Mouse (Mus musculus) MEL (cell line): ENCODE measurements around the gene Pcp4. TPM values are rescaled to one million over a fixed set of nuclear protein-coding genes. Genes with fewer than 3 reads are reported as not detected.

Experiments used
- DNase-seq: peaks from one replicate; pipeline ENCODE4 v3.0.0; 2011; ENCODE audit warnings: low read depth, low spot score
- H3K27ac ChIP-seq: 2 replicates; pipeline ENCODE4 v1.5.1; 2012; ENCODE audit warnings: low read depth, mild to moderate bottlenecking, control low read depth, low read length, moderate library complexity; ENCODE audit not compliant: control insufficient read depth
- H3K27me3 ChIP-seq, 2 experiments: fragments of 150-350 bp in 1 of 2; sonication (generic) in 1 of 2; 2 replicates each; pipeline ENCODE4 v1.6.1; 2012; ENCODE audit warnings: low read length in 2 of 2, mild to moderate bottlenecking in 2 of 2, improper control_type of control experiment in 1 of 2, moderate library complexity in 1 of 2; ENCODE audit not compliant: insufficient read depth in 2 of 2, control insufficient read depth in 1 of 2
- H3K36me3 ChIP-seq, 2 experiments: 2 replicates each; pipeline ENCODE4 v1.6.1; 2012 to 2014; ENCODE audit warnings: low read length in 2 of 2, improper control_type of control experiment in 1 of 2, inconsistent platforms in 1 of 2, mild to moderate bottlenecking in 1 of 2; ENCODE audit not compliant: insufficient read depth in 2 of 2, control insufficient read depth in 1 of 2
- H3K4me1 ChIP-seq, 2 experiments: fragments of 150-350 bp in 1 of 2; sonication (generic) in 1 of 2; 2 replicates each; pipeline ENCODE4 v1.6.1; 2012; ENCODE audit warnings: low read length in 2 of 2, improper control_type of control experiment in 1 of 2, mild to moderate bottlenecking in 1 of 2; ENCODE audit not compliant: insufficient read depth in 2 of 2, control insufficient read depth in 1 of 2
- H3K4me3 ChIP-seq, 2 experiments: fragments of 150-350 bp in 1 of 2; sonication (generic) in 1 of 2; 2 replicates each; pipeline ENCODE4 v1.5.1; 2012; ENCODE audit warnings: low read depth in 2 of 2, low read length in 2 of 2, mild to moderate bottlenecking in 2 of 2, moderate library complexity in 2 of 2, control low read depth in 1 of 2, improper control_type of control experiment in 1 of 2; ENCODE audit not compliant: control insufficient read depth in 1 of 2, insufficient read depth in 1 of 2
- H3K79me2 ChIP-seq: 2 replicates; pipeline ENCODE4 v1.6.1; 2012; ENCODE audit warnings: mild to moderate bottlenecking, low read length, moderate library complexity; ENCODE audit not compliant: control insufficient read depth, poor library complexity, insufficient read depth
- H3K9ac ChIP-seq: 2 replicates; pipeline ENCODE4 v1.6.1; 2012; ENCODE audit warnings: low read depth, mild to moderate bottlenecking, control low read depth, low read length, moderate library complexity; ENCODE audit not compliant: control insufficient read depth, poor library complexity, severe bottlenecking
- H3K9me3 ChIP-seq: fragments of 150-350 bp; sonication (generic); replicated peaks from 2 replicates; pipeline ENCODE4 v1.6.1; 2012; ENCODE audit warnings: mild to moderate bottlenecking, low read length, improper control_type of control experiment, moderate library complexity; ENCODE audit not compliant: insufficient read depth
- BHLHE40 ChIP-seq: IDR thresholded peaks from 2 replicates; pipeline ENCODE4 v1.6.1; 2012; ENCODE audit warnings: low read depth, mild to moderate bottlenecking, inconsistent platforms, low read length, improper control_type of control experiment, borderline replicate concordance
- CHD1 ChIP-seq: IDR thresholded peaks from 2 replicates; pipeline ENCODE4 v1.6.1; 2012; ENCODE audit warnings: low read depth, mild to moderate bottlenecking, inconsistent platforms, low read length, improper control_type of control experiment
- CHD2 ChIP-seq: IDR thresholded peaks from 2 replicates; pipeline ENCODE4 v1.6.1; 2011; ENCODE audit warnings: low read length, improper control_type of control experiment
- CTCF ChIP-seq, 3 experiments: IDR thresholded peaks in 2 of 3; conservative IDR thresholded peaks in 1 of 3; 2 replicates each; pipeline ENCODE4 v1.5.1; 2011 to 2012; ENCODE audit warnings: low read length in 3 of 3, low read depth in 2 of 3, mild to moderate bottlenecking in 2 of 3, improper control_type of control experiment in 1 of 3, inconsistent platforms in 1 of 3, mixed read lengths in 1 of 3, moderate library complexity in 1 of 3; ENCODE audit not compliant: control insufficient read depth in 1 of 3, insufficient read depth in 1 of 3, poor library complexity in 1 of 3, severe bottlenecking in 1 of 3
- E2F4 ChIP-seq: IDR thresholded peaks from 2 replicates; pipeline ENCODE4 v1.6.1; 2011; ENCODE audit warnings: low read depth, low read length, improper control_type of control experiment, borderline replicate concordance
- ELF1 ChIP-seq: IDR thresholded peaks from 2 replicates; pipeline ENCODE4 v1.6.1; 2014; ENCODE audit warnings: low read depth, mild to moderate bottlenecking, inconsistent platforms, low read length, improper control_type of control experiment, moderate library complexity
- EP300 ChIP-seq, 2 experiments: IDR thresholded peaks; 2 replicates each; pipeline ENCODE4 v1.6.1; 2011; ENCODE audit warnings: improper control_type of control experiment in 2 of 2, low read length in 2 of 2, low read depth in 1 of 2, mild to moderate bottlenecking in 1 of 2
- ETS1 ChIP-seq: IDR thresholded peaks from 2 replicates; pipeline ENCODE4 v1.6.1; 2012; ENCODE audit warnings: low read depth, mild to moderate bottlenecking, inconsistent platforms, low read length, improper control_type of control experiment, moderate library complexity
- GABPA ChIP-seq: IDR thresholded peaks from 2 replicates; pipeline ENCODE4 v1.6.1; 2012; ENCODE audit warnings: low read depth, mild to moderate bottlenecking, inconsistent platforms, low read length, improper control_type of control experiment, moderate library complexity
- GATA1 ChIP-seq: IDR thresholded peaks from 2 replicates; pipeline ENCODE4 v1.6.1; 2011; ENCODE audit warnings: low read depth, low read length, improper control_type of control experiment
- KAT2A ChIP-seq: conservative IDR thresholded peaks from 2 replicates; pipeline ENCODE4 v1.6.1; 2012; ENCODE audit warnings: low read depth, low read length, improper control_type of control experiment, inconsistent platforms
- MAFK ChIP-seq: IDR thresholded peaks from 2 replicates; pipeline ENCODE4 v1.6.1; 2011; ENCODE audit warnings: low read depth, mild to moderate bottlenecking, low read length, improper control_type of control experiment, borderline replicate concordance
- MAZ ChIP-seq: IDR thresholded peaks from 2 replicates; pipeline ENCODE4 v1.6.1; 2012; ENCODE audit warnings: low read depth, mild to moderate bottlenecking, inconsistent platforms, low read length, improper control_type of control experiment
- MEF2A ChIP-seq: IDR thresholded peaks from 2 replicates; pipeline ENCODE4 v1.6.1; 2014; ENCODE audit warnings: low read depth, mild to moderate bottlenecking, inconsistent platforms, low read length, improper control_type of control experiment; ENCODE audit not compliant: poor library complexity, insufficient replicate concordance, severe bottlenecking; ENCODE audit errors: extremely low read depth
- NELFE ChIP-seq: IDR thresholded peaks from 2 replicates; pipeline ENCODE4 v1.6.1; 2011; ENCODE audit warnings: low read depth, low read length, improper control_type of control experiment
- NRF1 ChIP-seq: IDR thresholded peaks from 2 replicates; pipeline ENCODE4 v1.6.1; 2014; ENCODE audit warnings: low read depth, mild to moderate bottlenecking, inconsistent platforms, low read length, improper control_type of control experiment, moderate library complexity; ENCODE audit not compliant: poor library complexity, insufficient read depth, severe bottlenecking
- POLR2A ChIP-seq, 2 experiments: IDR thresholded peaks; 2 replicates each; pipeline ENCODE4 v1.6.1; 2011 to 2012; ENCODE audit warnings: low read length in 2 of 2, mild to moderate bottlenecking in 2 of 2, control low read depth in 1 of 2, improper control_type of control experiment in 1 of 2, low read depth in 1 of 2, moderate library complexity in 1 of 2; ENCODE audit not compliant: control insufficient read depth in 1 of 2, insufficient read depth in 1 of 2, poor library complexity in 1 of 2
- POLR2AphosphoS5 ChIP-seq: IDR thresholded peaks from 2 replicates; pipeline ENCODE4 v1.6.1; 2012; ENCODE audit warnings: low read depth, borderline replicate concordance, mild to moderate bottlenecking, inconsistent platforms, low read length, moderate library complexity, mixed read lengths
- SIN3A ChIP-seq: IDR thresholded peaks from 2 replicates; pipeline ENCODE4 v1.6.1; 2012; ENCODE audit warnings: low read length, improper control_type of control experiment, inconsistent platforms
- SMC3 ChIP-seq: IDR thresholded peaks from 2 replicates; pipeline ENCODE4 v1.6.1; 2011; ENCODE audit warnings: low read depth, low read length, improper control_type of control experiment
- TAL1 ChIP-seq: IDR thresholded peaks from 2 replicates; pipeline ENCODE4 v1.6.1; 2012; ENCODE audit warnings: mild to moderate bottlenecking, inconsistent platforms, low read length, moderate library complexity, mixed read lengths
- TBP ChIP-seq: IDR thresholded peaks from 2 replicates; pipeline ENCODE4 v1.8.0; 2011; ENCODE audit warnings: low read depth, low read length, improper control_type of control experiment
- TCF12 ChIP-seq: IDR thresholded peaks from 2 replicates; pipeline ENCODE4 v1.6.1; 2014; ENCODE audit warnings: low read depth, mild to moderate bottlenecking, inconsistent platforms, low read length, improper control_type of control experiment, moderate library complexity
- UBTF ChIP-seq: IDR thresholded peaks from 2 replicates; pipeline ENCODE4 v1.6.1; 2012; ENCODE audit warnings: low read depth, mild to moderate bottlenecking, inconsistent platforms, low read length, improper control_type of control experiment, moderate library complexity, borderline replicate concordance; ENCODE audit not compliant: insufficient read depth
- USF1 ChIP-seq: IDR thresholded peaks from 2 replicates; pipeline ENCODE4 v1.6.1; 2014; ENCODE audit warnings: low read depth, mild to moderate bottlenecking, inconsistent platforms, low read length, improper control_type of control experiment, moderate library complexity
- USF2 ChIP-seq, 2 experiments: IDR thresholded peaks; 2 replicates each; pipeline ENCODE4 v1.6.1; 2011 to 2012; ENCODE audit warnings: improper control_type of control experiment in 2 of 2, low read length in 2 of 2, borderline replicate concordance in 1 of 2, inconsistent platforms in 1 of 2, low read depth in 1 of 2, mild to moderate bottlenecking in 1 of 2; ENCODE audit not compliant: insufficient read depth in 1 of 2
- ZKSCAN1 ChIP-seq: IDR thresholded peaks from 2 replicates; pipeline ENCODE4 v1.6.1; 2012; ENCODE audit warnings: low read depth, mild to moderate bottlenecking, inconsistent platforms, low read length, improper control_type of control experiment, moderate library complexity
- ZMIZ1 ChIP-seq: IDR thresholded peaks from 2 replicates; pipeline ENCODE4 v1.6.1; 2012; ENCODE audit warnings: low read depth, mild to moderate bottlenecking, inconsistent platforms, low read length, improper control_type of control experiment, moderate library complexity
- ZNF384 ChIP-seq: IDR thresholded peaks from 2 replicates; pipeline ENCODE4 v1.6.1; 2012; ENCODE audit warnings: low read depth, mild to moderate bottlenecking, inconsistent platforms, low read length, improper control_type of control experiment
- polyA plus RNA-seq, 2 experiments: library from polyadenylated mRNA; stranded (reverse) in 1 of 2; unstranded in 1 of 2; fragments of >175 nt in 1 of 2; fragments of >200 nt in 1 of 2; gene quantifications; 2 replicates each; pipeline versions ENCODE4 v1.2.1 to v1.2.4; 2012; ENCODE audit warnings: low replicate concordance in 2 of 2, low read depth in 1 of 2; ENCODE audit not compliant: insufficient read length in 2 of 2, insufficient read depth in 1 of 2, missing spikeins in 1 of 2
- total RNA-seq: library from RNA; depleted of rRNA; stranded (reverse); fragments of 300-350 nt; gene quantifications from 2 replicates; pipeline ENCODE4 v1.2.3, GENCODE M21; 2012

Pcp4 gene
- total and polyA plus RNA-seq, 3 experiments: not detected

DNA sequence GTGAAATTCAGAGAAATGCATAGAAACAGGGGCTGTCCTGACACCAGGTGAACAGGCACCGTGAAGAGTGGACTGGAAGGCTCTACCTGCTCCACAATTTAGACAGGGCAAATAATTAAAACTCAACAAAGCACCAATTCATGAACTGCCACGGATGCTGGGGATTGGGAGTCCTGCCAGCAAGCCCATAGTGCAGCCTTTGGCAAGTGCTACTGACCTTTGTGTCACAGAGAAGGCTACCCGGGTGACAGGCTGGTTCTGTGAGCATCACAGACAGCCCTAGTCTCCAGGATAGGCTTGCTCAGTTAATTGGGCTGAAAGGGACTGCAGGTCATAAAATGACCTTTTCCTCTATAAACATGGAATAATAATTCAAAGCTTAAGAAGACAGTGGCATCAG lies 6.6 kb upstream of the Pcp4 start:
- Histone ChIP-seq H3K36me3 (no peaks in the 10 kb centered on the region), H3K27me3 (no peaks in the 10 kb centered on the region), H3K4me1 (no peaks in the 10 kb centered on the region), H3K4me3 (no peak overlapping the region), H3K9ac (no peak overlapping the region), H3K79me2 (no peaks in the 10 kb centered on the region), H3K9me3 (no peaks in the 10 kb centered on the region), H3K27ac (no peak overlapping the region)
- DNase-seq: no peak
- no peak for TF ChIP-seq ELF1
- TF ChIP-seq NRF1: no peak
- no peak for TF ChIP-seq MAZ
- no peak for TF ChIP-seq TCF12
- TF ChIP-seq CHD1: no peak
- TF ChIP-seq USF2 (IDR thresholded peaks at IDR 0.05; ENCODE audit: borderline replicate concordance in 1 of 2, insufficient read depth in 1 of 2, low read depth in 1 of 2, low read length in 2 of 2): no peak
- TF ChIP-seq ZNF384: no peak
- no peak for TF ChIP-seq SMC3
- TF ChIP-seq CTCF (IDR thresholded peaks at IDR 0.05 in 2 of 3, conservative IDR thresholded peaks at IDR 0.05 in 1 of 3; ENCODE audit: control insufficient read depth in 1 of 3, insufficient read depth in 1 of 3, low read depth in 2 of 3, low read length in 3 of 3, poor library complexity in 1 of 3, severe bottlenecking in 1 of 3): no peak
- TF ChIP-seq CHD2: no peak
- TF ChIP-seq USF1: no peak
- no peak for TF ChIP-seq EP300 (IDR thresholded peaks at IDR 0.05; ENCODE audit: low read depth in 1 of 2, low read length in 2 of 2)
- TF ChIP-seq GATA1: no peak
- TF ChIP-seq ETS1: no peak
- TF ChIP-seq NELFE: no peak
- TF ChIP-seq GABPA: no peak
- TF ChIP-seq MEF2A: no peak
- TF ChIP-seq MAFK: no peak
- TF ChIP-seq TBP: no peak
- TF ChIP-seq TAL1: no peak

GRCm38 (mm10) chr16:96468011-96468410 lies 605 bp downstream of the Pcp4 start:
- Histone ChIP-seq H3K4me1 (no peaks in the 10 kb centered on the region), H3K9ac (no peak overlapping the region), H3K9me3 (no peaks in the 10 kb centered on the region), H3K36me3 (no peaks in the 10 kb centered on the region), H3K27ac (no peak overlapping the region), H3K27me3 (no peaks in the 10 kb centered on the region), H3K4me3 (no peak overlapping the region), H3K79me2 (no peaks in the 10 kb centered on the region)
- DNase-seq: no peak
- TF ChIP-seq GATA1 (no peak), ZNF384 (no peak), POLR2AphosphoS5 (no peak), E2F4 (no peak), ZKSCAN1 (no peak), GABPA (no peak), ZMIZ1 (no peak), ETS1 (no peak), EP300 (IDR thresholded peaks at IDR 0.05; ENCODE audit: low read depth in 1 of 2, low read length in 2 of 2) (no peak), USF2 (IDR thresholded peaks at IDR 0.05; ENCODE audit: borderline replicate concordance in 1 of 2, insufficient read depth in 1 of 2, low read depth in 1 of 2, low read length in 2 of 2) (no peak), UBTF (no peak), POLR2A (IDR thresholded peaks at IDR 0.05; ENCODE audit: control insufficient read depth in 1 of 2, insufficient read depth in 1 of 2, low read depth in 1 of 2, low read length in 2 of 2, poor library complexity in 1 of 2) (no peak), MEF2A (no peak), TBP (no peak), NELFE (no peak), KAT2A (no peak), SIN3A (no peak), CTCF (IDR thresholded peaks at IDR 0.05 in 2 of 3, conservative IDR thresholded peaks at IDR 0.05 in 1 of 3; ENCODE audit: control insufficient read depth in 1 of 3, insufficient read depth in 1 of 3, low read depth in 2 of 3, low read length in 3 of 3, poor library complexity in 1 of 3, severe bottlenecking in 1 of 3) (no peak), CHD2 (no peak), BHLHE40 (no peak)
